Mouse (Mus musculus) cerebellum, postnatal 36 days (tissue): ENCODE results near the gene Ncoa3.
"Not testable (repeated sequence)": the region's sequence is repeated elsewhere in the genome, so short reads cannot be mapped to it uniquely, and the experiment has no call there.

Source experiments
- DNase-seq, 2 experiments: peaks; one replicate each; pipeline ENCODE4 v3.0.0; 2021 to 2022; ENCODE audit warnings: mixed read lengths in 2 of 2

Gene Ncoa3

DNA sequence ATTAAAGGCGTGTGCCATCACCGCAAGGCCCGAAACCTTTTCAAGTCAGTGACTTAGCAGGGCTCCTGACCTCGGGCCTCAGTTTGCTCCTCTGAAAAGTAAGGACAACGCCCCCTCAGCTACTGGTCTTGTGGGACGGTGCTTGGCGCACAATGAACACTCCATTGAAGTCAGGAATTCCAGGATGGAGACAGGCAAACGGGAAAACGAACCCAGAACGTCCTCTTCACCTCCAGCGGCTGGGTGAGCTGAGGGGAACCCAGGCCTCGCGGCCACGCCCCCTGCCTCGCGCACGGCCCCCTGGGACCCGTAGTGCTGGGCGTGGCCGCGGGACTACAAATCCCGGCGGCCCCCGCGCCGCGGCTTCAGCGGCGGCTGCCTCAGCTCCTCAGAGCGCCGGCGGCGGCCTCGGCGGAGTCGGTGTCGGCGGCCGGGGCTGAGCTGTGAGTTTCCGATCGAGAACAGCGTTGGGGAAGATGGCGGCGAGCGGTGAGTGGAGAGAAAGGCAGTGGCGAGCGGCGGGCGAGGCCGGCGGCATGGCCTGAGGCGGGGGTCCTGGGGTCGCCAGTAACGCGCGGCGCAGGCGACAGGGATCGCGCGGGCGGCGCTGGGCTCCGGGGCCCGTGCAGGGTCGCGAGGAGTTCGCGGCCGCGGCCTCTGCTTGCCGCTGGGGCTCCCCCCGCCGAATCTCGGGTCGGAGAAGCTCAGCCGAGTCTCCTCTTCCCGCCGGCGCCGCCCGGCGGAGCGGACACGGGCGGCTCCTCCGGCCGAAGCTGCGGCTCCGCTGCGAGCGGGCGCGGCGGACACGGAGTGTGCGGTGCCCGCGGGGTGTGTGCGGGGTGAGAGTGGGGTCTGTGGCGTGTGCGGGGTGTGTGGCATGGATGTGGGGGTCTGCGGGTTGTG is at the start of gene Ncoa3:
Gene Ncoa3, plus strand, starts transcription at position 367 of the 903 bp plus-strand sequence.
- DNase-seq, result peak; percentile 88 to 94

DNA sequence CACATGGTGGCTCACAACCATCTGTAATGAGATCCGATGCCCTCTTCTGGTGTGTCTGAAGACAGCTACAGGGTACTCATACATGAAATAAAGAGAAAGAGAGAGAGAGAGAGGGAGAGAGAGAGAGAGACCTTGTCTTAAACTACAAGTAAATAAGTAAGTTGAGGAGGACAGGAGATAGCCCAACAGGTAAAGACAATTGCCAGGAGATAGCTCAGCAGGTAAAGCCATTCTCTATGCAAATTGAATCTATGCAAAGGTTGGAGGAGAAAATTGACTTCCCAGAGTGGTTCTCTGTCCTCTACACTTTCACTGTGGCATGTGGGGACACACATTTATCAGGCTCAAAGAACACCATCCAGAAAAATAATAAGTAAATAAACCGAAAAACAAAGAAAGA is 49.3 kb upstream of the Ncoa3 start:
- DNase-seq, result no peak

GRCm38 (mm10) chr2:165944576-165945351 is 47.7 kb upstream of the Ncoa3 start:
- DNase-seq, result no peak

- DNase-seq, result no peak
Measured at GRCm38 (mm10) chr2:165946046-165946564, 46.3 kb upstream of the Ncoa3 start.

DNA sequence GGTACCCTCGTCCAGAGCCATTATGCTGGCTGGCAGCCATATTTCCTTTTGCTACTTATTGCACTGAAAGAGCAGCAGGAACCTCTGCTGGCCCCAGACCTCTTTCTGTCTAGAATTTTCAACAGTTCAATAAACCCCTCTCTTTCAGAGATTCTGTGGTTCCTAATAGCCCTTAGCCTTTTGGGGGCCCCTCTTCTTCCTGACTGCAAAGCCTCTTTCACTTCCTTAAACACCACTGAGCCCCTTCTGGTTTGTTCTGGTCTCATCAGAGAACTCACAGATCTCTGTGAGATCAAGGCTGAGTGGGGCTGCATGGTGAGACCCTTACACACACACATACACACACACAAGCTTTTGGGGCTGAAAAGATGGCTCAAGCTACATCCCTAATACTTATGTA is 44.4 kb upstream of the Ncoa3 start:
- no peak for DNase-seq

DNA sequence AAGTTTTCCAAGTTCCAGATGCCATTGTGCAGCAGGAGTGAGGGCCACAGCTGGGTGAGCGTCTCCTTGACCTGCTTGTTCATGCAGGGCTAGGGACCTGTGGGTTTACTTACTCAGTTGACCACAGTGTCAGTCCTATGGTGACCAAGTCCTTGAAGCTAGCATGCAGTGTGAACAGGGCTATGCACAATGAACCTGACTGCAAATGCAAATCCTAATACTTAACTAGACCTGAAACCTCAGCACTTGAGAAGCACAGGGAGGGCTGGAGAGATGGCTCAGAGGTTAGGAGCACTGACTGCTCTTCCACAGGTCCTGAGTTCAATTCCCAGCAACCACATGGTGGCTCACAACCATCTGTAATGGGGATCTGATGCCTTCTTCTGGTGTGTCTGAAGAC is 43.7 kb upstream of the Ncoa3 start:
- DNase-seq, result not testable (repeated sequence)

DNA sequence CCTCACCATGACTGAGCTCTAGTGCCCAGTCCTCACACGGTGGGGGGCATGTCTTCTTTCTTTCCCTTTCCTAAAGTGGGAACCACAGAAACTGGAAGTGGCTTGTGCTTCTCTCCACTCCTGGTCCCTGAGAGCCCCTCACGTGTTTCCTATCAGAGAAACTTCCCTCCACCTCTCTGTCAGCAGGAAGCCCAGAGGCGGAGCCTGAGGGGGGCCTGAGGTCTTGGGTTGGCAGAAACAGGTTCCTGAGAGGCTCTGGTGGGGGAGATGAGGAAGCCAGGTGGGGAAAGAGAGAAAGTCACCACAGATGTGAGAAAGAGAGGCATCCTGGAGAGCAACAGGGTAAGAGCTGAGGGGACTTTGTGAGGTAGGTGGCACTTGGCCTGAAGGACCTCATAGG is 42.7 kb upstream of the Ncoa3 start:
- DNase-seq, result no peak

DNA sequence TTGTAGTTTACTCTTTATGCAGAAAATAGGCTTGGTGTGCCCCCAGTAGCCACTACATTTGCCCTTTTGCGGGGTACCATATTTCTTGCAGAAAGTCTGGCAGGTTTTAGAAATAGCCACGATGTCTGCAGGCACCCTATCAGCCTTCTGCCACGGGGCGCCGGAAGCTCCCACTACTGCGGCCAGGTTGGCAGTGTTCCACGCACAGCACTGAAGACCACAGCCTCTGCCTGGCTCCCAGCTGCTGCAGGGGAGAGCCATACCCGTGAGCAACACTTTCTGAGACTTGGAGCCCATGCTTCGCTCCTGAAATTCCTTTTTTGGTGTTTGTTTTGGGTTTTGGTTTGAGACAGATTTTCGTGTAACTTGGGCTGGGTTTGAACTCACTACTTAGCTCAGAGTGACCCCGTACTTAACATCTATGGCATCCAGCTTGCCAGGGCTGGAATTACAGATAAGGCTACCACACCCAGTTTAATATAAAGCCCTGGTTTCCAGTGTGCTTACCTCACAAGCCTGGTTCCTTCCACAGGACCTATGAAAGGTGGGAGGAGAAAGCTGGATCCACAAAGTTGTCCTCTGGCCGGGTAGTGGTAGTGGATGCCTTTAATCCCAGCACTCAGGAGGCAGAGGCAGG is 40.9 kb upstream of the Ncoa3 start:
- DNase-seq, result no peak

- DNase-seq, result no peak
Measured at GRCm38 (mm10) chr2:165954872-165955271, 37.6 kb upstream of the Ncoa3 start.

DNA sequence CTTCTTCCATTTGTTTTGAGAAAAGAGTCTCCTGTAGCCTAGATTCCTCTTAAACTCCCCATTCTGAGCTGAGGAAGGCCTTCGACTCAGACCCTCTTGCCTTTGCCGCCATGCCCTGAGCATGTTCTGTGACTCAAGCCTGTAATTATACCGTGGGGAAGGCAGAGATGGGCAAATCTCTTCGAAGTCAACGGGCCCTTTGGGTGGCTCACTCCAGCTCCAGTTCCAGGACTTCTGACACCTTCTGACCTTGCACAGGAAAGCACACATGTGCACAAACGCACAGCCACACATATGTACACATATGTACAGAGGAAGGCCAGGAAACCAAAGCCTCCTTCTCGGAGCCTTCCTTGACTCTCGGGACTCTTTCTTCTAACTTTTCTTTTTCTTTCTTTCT is 37.0 kb upstream of the Ncoa3 start:
- DNase-seq, result no peak

DNA sequence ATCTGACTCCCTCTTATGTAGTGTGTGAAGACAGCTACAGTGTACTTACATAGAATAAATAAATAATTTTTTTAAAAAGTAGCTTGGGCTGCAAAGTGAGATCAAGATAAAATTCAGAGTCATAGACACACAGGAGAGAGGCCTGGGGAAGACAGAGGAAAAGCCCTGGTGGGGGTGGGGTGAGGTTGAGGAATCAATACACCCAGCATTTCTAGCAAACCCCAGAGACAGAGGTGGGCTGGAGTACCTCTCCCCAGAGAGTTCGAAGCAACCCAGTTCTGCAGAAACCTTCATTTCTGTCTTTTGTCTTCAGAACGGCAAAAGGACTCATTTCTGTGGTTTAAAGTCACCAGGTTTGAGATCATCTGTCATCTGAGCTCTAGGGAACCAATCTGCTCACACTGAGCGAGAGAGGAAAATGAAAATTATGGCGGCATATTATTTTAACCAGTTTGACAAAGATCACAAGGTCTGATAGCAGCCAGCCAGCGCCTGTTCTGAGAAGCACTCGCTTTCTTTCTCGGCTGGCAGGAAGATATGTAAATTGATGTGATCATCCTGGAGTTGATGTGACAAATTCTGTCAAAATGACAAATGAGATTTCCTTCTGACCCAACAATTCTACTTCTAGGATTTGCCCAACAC is 36.2 kb upstream of the Ncoa3 start:
- DNase-seq, result no peak

GRCm38 (mm10) chr2:165957257-165957828 is 35.1 kb upstream of the Ncoa3 start:
- DNase-seq, result no peak

DNA sequence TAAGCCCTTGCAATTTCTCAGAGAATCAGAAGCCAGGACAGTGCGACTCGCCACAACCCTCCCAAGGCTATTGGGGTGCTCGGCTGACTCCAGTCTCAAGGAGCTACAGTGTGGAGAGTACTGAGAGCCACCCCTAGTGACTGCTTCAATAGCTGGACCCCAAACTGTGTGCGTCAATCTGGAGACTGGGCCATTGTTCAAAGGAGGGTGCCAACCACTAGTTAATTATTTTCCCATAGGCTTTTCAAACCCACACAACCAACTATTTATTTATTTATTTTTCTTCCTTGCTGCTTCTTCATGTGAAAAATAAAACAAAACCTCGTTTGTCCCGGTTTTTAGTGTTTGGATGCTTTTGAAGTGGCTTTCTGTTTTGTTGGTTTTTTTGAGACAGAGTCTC is 33.9 kb upstream of the Ncoa3 start:
- no peak for DNase-seq

DNA sequence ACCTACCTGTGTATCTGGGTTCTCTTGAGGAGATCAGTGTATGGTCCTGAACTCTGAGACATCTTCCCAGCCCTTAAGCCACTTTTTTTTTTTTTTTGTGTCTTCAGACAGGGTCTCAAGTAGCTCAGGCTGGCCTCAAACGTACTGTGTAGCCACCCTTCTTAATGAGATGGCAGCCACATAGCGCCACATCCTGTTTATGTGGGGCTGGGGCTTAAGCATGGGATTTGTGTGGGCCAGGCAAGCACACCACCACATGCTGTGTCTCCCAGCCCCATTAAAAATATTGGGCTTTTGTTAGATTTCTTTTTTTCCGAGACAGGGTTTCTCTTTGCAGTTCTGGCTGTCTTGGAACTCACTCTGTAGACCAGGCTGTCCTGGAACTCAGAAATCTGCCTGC is 31.7 kb upstream of the Ncoa3 start:
- no peak for DNase-seq

DNA sequence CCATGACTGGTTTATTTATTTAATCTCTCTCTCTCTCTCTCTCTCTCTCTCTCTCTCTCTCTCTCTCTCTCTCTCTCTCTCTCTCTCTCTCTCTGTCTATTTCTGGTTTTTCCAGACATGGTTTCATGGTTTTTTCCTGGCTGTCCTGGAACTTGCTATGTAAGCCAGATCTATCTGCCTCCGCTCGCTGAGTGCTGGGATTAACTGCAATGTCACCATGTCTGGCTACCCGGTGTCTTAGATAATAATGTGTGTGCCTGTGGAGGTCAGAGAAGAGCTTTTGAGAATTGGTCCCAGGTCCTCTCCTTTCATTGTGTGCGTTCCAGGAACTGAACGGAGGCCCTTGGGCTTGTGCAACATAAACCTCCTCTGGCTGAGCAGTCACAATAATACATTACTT is 29.6 kb upstream of the Ncoa3 start:
- DNase-seq, result no peak

DNA sequence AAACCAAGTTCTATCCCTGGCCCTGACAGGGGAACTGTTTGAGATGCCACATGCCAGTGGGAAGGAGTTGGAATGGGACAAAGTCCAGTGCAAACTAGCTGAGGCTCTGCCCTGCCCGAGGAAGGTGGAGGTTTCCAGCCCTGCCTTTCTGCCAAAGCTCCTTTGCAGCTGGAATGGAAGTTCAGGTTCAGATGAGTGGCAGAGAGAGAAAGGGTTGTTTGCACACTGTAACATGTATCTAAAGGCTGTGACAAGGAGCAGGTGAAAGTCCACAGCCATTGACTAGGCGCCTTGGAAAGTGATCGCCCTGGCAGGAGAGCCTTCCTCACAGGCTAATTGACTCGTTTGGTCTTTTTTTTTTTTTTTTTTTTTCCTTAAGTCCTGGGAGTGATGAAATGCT is 28.3 kb upstream of the Ncoa3 start:
- no peak for DNase-seq

DNA sequence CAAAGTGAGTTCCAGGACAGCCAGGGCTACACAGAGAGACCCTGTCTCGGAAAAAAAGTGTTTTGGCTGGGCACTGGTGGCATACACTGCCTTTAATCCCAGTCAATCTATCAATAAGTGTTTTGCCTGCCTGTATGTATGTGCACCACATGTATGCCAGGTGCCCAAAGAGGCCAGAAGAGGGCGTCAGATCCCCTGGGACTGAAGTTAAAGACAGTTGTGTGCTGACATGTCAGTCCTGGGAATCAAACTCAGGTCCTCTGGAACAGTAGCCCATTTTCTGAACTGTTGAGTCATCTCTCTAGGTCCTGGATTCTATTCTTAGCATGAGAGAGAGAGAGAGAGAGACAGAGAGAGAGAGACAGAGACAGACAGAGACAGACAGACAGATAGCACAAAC is 25.4 kb upstream of the Ncoa3 start:
- DNase-seq, result no peak

GRCm38 (mm10) chr2:165967823-165968555 is 24.4 kb upstream of the Ncoa3 start:
- no peak for DNase-seq

DNA sequence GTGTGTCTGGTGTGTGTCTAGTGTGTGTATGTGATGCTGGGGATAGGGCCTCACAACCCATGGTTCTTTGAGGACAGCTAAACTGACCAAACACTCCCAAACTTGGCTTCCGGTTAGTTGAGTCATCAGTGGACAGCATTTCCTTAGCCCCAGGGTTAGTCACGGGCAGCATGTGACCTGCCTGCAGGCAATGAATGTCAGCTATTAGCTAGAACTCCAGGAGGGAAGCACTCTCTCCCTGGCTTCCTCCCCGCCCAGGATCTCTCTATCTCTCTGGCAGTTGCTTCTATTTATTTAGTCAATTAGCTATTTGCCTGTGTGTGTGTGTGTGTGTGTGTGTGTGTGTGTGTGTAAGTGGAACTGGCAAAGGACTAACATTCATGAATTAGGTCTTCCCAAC is 23.6 kb upstream of the Ncoa3 start:
- no peak for DNase-seq

GRCm38 (mm10) chr2:165969391-165969790 is 23.0 kb upstream of the Ncoa3 start:
- DNase-seq, result no peak

DNA sequence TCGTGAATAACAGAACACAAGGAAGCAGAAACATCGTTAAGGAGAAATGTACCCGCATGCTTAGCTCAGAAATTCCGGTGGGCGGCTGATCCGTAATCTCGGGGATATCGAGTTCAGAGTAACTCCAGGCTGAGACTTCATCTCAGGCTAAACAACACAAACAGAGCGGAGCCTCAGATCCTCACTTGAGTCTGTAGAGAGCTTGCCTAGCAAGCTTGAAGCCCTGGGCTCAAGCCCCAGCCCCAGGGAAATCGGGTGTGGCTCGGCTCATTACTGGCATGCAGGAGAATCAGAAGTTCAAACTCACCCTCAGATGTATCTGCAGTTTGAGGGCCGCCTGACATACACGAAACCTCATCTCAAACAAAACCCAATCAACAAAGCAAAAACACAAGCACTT is 22.5 kb upstream of the Ncoa3 start:
- DNase-seq, result no peak

DNA sequence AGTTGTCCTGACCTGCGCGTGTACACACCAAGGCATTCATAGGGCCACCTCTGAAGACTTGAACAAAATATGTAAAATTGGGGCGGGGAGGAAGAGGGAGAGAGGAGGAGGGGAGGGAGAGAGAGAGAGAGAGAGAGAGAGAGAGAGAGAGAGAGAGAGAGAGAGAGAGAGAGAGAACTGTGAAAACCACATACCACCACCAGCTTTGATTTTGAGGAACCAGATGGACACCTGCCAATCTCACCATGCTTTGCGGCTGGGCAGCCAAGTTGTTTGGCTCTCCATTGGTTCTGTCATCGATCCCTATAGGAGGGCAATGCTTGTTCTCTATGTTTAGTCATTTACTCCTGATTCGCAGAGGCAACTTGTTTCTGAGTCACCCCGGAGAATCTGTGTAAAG is 21.7 kb upstream of the Ncoa3 start:
- no peak for DNase-seq
